Mouse (Mus musculus): ENCODE data around the gene Btd.

Gene Btd

DNA sequence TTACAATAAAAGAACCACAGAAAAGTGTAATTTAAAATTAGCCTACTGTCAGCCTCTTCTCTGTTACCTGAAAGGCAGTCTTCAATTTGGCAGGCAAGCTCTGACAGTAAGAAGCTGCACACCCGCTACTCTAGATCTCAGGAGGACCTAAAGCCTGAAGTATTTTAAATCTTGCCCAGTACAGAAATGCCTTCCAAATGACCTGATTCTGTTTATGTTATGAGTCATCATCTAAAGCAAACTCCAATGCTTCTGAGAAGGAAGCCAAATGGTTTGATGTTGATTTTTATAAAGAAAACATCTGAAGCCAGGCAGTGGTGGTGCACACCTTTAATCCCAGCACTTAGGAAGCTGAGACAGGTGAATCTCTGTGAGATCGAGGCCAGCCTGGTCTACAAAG lies 59.5 kb downstream of the Btd start:
- no peak for DNase-seq (ENCODE audit: low read depth, low spot score)

DNA sequence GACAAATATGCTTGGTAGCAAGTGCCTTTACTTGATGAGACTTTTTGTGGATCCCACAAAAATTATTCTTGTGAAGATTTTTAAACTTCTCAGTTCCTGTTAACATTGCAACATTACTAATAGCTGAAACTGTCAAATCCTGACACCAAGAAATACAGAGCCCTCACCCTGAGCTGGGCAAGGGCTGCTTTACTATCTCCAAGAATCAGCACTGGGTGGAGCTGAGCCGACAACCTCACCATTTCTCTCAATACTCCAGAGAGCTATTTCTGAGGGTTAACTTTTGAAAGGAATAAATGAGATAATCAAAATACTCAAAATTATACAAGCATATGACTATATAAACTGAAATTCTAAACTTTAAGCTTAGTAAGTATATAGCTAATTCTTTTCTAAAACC lies 68.5 kb downstream of the Btd start:
- DNase-seq (ENCODE audit: low read depth, low spot score), result no peak

DNA sequence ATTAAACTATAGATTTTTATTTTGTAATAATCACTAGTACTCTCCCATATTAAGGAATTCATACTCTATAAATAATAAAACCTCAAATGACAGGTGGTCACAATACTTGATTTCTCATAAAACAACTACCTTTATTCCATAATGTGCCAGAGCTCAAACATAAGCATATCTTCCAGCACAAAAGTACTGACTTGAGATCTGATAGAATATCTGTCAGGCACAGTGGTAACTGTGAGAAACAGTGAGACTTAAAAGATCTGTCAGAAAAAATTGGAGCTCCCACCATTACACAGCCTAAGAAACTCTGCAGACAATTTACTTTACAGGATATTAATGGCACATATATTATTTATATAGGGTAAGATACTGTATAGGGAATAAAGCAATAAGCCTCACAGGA lies 74.8 kb downstream of the Btd start:
- no peak for DNase-seq (ENCODE audit: low read depth, low spot score)

DNA sequence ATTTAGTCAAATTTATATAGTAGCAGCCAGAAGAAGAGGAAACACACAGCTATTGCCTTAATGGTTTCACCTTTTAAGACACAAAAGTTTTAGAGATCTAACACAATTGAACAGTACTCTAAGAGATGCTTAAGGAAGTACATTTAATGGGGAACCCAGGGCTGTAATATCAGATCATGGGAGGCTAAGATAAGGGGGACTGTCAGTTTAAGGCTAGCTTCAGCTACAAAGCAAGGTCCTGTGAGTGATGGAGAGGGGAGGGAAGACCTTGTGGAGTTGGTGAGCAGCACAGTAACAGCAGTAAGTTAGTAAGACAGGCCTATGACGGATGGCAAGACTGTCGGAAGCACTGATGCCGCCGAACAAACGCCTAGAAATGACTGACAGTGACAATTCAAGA lies 76.5 kb downstream of the Btd start:
- DNase-seq (ENCODE audit: low read depth, low spot score), result no peak
